Mouse (Mus musculus) A20 (cell line): Measurements from ENCODE around the gene Mpnd.

Source experiments
- DNase-seq: peaks from one replicate; pipeline ENCODE4 v3.0.0-alpha.2; 2011; ENCODE audit warnings: low read depth, low spot score

Gene Mpnd

DNA sequence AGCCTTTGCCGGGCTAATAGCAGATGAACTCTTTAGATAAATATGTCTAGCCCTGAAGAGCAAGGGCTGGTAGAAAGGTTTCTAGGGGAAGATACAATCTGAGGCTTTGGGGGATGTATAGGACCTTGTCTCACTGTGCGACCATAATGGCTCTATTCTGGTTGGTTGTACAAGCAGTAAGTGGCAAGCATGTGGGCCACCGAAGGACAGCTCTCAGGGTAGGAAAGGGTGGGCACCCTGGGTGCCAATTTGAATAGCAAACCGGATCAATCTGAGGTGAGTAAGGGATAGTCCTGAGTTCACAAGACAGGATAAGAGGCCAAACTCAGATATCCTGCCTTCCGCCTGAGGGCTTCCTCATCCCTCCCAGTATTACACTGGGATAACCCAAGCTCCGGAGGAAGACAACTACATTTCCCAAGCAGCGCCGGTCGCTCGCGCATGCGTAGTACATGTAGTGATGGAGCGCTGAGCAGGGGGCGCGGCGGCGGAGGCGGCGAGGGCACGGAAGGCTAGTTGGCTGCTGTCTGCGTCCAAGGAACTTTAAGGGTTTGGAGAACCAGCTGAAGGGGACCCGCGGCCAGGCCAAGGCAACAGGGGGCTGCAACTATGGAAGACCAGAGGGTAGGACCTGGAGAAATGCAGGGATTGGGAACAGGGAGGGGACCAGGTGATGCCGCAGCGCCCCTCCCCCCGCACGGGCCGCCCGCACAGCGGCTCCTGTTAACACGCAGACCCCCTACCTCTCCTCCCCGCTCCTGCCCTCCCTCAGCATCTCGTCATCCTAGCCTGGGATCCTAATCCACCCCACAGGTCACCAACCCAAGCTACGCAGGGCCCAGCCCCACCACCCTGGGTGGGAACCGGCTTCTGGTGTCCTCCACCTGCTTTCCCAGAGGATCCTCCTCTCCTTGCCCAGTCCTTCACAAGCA, 19.2 kb upstream of the Mpnd start, which contains the start of gene Fsd1:
Fsd1 (plus strand) TSS at position 480 of the 932 bp plus-strand sequence.
- DNase-seq = no peak

DNA sequence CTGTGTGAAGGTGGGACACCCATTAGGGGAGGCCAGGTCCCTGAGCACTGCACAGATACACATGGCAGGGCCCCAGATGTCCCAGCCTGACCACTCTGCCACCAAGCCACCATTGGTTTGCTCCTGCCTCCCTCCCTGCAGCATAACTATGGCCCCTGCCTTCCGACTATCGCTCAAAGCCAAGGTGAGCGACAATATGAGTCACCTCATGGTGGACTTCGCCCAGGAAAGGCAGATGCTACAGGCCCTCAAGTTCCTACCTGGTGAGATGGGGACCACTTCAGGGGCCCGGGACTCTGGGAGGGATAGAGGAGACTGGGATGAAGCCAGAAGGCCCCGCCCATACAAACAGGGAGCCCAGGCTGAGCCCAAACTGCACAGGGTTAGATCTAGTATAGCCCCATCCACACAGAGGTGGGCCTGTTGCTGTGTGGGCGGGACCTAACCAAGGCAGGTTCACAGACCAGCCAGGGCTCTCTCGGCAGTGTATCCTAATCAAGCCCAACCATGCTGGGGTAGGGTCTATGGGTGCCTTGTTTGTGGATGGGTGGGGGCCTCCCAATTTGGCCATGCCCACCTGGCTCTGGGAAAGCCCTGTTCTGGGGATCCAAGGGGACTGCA, 15.1 kb upstream of the Mpnd start:
- DNase-seq = no peak

DNA sequence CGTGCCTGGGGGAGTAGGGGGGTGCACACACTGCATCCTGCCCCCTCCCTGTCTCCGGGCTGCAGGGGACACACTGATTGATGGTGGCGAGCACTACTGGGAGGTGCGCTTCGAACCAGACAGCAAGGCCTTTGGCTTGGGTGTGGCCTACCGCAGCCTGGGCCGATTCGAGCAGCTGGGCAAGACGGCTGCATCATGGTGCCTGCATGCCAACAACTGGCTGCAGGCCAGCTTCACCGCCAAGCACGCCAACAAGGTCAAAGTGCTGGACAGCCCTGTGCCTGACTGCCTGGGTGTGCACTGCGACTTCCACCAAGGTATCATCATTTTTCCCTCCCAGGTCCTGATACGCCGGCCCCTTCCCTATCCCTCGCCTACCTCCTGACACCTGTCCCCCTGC, 9.5 kb upstream of the Mpnd start:
- DNase-seq = no peak

DNA sequence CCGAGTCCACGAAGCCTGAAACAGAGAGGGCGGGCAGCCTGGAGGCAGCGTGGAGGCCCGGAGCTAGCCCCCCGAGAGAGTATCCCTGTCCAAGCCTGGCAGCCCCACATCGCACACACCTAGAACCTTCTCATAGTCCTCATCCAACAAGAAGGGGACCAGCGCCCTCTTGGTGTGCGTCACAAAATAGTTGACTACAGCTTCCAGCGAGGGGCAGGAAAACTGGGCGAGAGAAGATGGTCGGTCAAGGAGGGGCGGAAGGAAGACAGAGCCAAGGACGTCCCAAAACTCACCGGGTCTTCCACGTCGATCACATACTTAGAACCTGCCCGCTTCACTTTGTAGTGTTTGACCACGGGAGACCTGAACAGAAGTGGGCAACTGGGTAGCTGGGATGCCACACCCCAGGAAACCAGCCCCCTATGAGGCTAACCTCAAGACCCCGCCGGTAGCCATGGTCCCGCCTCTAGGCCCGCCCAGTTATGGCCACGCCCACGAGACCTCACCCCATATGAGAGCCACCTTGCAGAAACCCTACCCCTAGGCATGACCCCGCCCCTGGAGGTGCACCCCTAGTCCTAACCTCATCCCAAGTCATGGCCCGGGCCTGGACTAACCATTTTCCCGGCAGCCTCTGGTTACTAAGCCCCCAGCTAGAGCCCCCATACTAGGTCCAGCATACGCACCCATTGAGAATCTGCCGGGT, 5.6 kb upstream of the Mpnd start:
- no peak for DNase-seq

DNA sequence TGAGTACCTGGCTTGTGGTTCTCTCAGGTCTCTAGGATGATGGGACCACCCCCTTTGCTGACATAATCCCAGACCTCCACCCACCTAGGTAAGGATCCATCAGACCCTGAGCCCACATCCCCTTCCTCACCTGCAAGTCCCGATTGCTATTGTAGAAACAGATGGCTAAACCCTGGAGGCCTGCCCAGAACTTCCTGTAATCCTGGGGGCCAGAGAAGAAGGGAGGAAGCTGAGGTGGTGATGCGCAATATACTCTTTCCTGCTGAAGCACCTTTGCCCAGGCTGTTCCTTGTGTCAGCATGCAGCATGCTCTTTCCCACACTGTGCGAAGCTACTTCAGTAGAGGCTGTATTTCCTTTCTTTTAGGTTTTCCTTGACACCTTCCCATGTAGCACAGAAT, 2.5 kb upstream of the Mpnd start:
- DNase-seq = no peak

DNA sequence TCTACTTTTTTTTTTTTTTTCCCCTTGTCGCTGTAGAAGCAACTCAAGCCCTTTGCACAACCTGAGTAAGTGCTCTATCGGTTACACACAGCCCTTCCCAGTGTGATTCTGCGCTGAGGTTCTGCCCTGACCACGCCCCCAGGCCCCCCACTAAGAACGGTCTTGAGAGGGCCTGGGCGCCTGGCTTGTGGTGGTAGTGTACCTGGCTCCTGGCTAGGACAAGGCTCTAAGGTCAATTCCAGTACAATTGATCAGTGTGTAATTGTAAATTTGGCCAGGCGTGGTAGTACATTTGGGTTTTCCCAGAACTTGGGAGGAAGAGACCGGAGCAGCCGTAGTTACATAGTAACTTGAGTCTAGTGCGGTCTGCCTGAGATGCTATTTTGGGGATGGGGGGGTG, 1.4 kb downstream of the Mpnd start:
- no peak for DNase-seq

DNA sequence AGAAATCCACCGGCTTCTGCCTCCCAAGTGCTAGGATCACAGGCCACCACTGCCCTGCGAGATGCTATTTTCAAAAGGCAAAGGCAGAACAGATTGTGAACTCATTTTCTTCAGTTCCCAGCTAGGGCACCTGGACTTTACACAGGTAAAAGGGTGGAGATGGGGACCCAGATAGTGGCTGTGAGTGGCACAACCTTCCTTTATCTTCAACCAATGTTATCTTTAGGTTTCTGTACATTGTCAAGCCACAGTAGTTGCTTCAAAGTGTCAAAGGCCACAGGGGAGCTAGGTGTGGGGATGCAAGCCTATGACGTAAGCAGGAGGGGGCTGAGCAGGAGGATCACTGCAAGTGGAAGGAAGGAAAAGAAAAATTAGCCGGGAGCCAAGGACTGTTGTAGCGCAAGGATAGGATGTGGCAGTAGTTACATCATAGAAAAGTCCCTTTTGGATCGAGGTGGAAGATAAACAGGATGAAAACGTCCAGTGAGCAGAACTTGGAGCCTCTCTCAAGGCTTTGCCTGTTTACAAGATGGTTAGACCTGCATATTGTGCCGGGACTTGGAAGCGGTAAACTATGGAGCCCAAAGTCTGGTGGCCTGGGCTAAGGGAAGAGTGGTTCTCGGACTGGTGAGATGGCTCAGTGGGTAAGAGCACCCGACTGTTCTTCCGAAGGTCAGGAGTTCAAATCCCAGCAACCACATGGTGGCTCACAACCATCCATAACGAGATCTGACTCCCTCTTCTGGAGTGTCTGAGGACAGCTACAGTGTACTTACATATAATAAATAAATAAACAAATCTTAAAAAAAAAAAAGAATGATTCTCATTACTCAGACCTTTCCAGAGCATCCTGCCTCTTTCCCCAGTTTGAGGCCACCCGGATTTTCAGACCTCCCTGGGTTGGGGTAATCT, 2.2 kb downstream of the Mpnd start:
- DNase-seq = peak; percentile 58

DNA sequence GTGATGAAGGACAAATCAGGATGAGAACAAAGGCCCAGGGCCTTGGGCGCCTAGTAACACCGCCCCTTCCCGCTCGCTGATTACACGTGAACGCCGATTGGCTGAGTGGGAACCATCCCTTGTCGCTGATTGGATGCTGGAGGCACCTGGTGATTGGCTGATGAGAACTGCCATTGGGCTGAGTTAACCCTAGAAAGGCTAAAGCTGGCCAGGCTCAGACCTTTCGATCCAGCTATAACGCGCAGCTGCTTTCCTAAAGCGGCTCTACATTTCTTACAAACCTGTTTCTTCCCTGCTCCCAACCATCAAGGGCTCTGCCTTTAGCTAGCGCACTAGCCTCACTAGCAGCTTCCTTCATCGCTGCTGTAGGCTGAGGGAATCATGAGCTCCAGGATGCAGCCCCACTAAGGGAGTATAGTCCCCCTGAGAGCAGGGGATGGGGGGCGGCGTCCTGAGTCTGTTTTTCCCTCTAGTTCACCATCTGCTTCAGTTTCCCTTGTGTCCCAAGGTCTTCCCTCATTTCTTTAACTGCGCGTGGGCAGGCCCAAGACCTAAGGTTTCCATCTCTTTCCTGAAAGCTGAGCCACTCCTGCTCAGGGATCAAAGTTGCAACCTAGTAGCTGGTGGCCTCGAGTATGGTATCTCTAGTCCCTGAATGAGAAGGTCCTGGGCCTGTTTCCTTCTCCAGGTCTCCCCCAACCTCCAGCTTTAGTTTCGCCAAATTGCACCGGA, 3.0 kb downstream of the Mpnd start:
- peak; percentile 97 for DNase-seq

DNA sequence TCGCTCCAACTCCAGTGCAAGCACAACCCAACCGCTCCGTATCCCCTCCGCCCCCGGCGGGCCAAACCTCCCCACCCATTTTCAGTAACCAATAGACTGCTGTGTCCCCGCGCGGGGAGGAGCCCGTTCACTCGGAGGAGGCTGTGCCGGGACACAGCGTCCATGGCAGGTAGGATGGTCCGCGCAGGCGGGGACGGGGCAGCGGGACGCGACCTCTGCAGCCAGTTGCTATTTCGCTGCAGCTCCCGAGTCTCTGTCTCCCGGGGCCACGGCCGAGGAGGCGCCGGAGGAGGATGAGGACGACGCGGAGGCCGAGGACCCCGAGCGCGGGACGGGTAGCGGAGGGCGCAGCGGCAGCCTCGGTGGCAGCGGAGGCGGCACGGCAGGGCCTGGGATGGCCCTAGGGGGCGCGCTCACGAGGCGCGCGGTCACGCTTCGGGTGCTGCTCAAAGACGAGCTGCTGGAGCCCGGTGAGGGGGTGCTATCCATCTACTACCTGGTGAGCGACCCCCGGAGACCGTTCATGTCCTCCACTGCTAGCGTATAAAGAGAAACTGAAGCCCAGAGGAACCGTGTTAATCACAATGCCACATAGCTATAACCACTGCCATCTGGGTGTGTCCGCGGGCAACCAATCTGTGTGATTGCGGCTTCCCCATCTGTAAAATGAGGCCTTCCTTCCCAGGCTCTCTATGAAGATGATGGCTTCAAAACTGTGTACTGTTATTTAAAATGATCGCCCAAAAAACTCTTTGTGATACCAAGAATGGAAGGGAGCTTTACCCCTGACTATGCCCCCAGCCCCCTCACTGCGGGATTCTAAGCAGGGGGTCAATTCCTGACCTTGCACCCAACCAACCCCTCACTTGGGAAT, 3.8 kb downstream of the Mpnd start:
- DNase-seq = peak; percentile 97

DNA sequence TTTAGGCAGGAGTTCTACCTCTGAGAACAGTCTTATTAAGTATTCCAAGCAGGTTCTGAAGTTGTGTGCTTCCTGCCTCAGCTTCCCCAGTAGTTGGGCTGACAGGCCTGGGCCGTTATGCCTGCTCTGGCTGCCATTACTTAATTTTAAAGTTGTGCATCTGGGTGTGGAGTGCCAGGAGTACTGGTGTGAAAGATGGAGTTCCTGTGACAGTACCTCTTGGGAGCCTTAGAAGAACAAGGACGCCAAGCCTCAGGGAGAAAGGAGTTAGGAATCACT, 4.4 kb downstream of the Mpnd start:
- no peak for DNase-seq

DNA sequence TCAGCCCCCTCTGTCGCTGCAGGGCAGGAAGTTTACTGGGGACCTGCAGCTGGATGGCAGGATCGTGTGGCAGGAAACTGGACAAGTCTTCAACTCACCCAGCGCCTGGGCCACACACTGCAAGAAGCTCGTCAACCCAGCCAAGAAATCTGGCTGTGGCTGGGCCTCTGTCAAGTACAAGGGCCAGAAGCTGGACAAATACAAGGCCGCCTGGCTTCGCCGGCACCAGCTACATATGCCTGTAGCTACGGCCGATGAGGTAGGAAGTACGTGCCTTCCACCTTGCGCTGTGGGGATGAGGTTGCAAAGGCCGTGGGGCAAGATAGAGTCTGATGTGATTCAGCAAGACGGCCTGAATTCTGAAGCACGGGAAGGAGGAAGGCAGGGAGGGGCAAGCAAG, 4.7 kb downstream of the Mpnd start:
- no peak for DNase-seq

DNA sequence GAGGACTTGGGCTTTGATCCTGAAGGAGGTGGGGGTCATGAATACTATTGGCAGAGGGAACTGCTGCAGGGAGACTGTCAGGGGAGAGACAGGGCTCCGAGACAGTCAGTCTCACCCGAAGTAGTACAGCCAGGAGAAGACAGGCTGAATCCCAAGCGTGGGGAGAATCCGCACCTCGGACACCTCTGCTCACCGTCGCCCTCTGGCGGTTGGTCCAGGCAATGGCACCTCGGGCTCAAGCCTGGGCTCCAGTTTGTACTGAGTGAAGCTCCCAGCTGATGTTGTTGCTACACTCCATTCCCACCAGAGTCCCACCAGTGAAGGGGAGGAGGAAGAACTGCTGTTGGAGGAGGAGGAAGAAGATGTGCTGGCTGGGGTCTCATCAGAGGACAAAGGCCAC, 5.2 kb downstream of the Mpnd start:
- peak; percentile 76 for DNase-seq

DNA sequence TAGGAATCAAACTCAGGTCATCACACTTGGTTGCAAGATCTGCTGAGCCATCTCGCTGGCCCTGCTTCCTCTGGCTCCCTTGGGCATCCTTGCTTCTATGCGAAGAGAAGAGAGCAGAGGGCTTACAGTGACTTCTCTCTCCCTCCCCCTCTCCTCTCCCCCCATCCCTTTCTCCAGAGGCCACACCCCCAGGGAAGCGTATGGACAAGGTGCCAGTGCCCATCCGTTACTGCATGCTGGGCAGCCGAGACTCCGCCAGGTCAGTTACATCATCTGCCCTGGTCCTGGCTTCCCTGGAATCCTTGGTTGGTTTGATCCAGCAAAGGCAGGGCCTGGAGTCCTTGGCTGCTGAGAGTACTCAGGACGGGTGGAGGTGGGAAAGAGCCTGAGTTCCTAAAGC, 5.9 kb downstream of the Mpnd start:
- no peak for DNase-seq

DNA sequence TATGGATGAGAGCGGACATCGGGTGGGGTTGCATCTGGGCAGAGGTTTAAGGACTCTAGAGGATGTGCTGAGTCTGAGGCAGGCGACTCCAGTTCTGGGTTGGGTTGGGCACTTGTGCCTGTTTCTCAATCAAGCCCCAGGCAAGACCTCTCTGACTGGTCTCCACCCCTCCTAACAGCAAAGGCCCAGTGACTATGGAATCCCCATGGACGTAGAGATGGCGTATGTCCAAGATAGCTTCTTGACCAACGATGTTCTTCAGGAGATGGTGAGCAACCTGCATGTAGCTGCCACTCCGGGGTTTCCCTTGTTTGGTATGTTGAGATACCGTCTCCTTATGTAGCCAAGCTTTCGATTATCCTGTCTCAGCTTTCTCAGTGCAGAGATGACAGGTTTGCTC, 9.8 kb downstream of the Mpnd start:
- DNase-seq = no peak

DNA sequence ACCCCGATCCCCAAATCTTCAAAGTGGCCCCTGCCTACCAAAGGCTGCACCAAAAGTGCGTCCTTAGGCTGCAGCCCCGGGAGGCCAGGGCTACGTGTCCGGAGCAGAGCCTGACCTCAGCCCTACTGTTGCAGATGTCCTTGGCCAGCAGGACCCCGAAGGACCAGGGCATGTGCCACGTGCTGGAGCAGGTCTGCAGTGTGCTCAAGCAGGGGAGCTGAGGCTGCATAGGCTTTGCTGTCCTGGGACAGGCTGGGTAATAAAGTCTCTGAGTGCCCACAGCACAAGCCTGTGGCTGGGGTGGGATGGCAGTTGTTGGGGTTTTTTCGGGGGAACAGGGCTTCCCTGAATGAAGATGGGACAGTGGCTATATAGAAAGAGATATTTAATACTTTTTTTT, 10.9 kb downstream of the Mpnd start:
- DNase-seq = no peak

DNA sequence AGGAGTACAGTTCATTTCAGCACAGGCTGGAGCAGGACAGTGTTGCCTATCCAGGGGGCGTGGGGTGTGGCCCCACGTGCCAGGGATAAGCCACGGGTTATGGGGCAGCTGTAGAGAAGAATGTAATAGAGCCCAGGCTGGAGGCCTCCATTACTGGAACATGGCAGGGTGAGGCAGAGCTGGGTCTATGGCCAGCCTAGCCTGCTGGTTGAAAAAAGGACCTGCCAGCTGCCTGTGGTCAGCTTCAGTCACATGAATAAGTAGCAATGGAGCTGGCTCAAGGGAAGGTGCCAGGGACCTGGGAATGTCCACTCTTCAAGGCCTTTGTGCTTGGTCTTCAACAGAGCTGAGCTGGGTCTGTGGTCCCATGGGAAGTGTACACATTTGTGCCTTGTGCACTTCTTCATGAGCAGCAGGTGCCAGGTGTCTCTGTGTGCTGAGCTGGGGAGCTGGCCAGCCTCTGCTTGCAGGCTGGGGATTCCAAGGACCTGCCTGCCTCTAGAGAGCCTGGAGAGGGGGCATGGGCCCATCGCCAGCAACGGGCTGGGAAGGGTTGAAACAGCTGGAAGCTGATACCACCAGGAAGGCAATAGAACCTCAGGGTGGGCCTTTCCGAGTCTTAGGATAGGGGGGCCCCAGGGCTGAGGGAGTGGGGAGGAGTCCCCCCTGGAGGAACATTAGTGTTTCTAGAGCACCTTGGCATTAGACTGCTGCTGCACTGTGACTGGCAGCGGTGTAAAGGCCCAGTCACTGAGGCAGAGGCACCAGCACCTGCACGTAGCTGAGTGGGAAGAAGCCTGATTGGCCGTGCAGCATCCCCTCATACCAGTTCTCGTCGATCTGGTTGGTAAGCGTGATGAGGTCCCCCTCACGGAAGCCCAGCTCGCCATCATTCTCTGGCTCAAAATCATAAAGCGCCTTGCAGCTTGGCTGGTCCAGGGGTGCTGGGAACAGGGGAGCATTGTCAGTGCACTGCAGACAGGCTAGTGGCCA, 11.6 kb downstream of the Mpnd start:
- no peak for DNase-seq

DNA sequence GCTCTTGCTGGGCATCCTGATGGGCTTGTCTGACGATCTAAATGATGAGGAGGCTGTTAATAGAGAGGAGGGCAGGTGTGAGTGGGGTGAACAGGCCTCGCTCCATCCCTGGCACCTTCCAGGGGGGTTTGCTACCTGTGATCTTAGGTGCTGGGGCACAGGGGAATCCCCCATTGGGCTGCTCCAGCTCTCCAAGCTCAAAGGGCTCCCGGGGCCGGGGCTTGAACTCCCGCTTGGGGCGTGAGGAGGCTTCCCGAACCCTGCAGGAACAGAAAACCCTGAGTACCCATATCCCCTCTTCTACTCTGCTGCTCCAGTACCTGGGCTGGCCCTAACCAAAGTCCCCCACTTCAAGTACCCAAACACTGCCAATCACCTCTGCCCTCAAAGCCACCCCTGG, 12.3 kb downstream of the Mpnd start:
- DNase-seq = no peak

DNA sequence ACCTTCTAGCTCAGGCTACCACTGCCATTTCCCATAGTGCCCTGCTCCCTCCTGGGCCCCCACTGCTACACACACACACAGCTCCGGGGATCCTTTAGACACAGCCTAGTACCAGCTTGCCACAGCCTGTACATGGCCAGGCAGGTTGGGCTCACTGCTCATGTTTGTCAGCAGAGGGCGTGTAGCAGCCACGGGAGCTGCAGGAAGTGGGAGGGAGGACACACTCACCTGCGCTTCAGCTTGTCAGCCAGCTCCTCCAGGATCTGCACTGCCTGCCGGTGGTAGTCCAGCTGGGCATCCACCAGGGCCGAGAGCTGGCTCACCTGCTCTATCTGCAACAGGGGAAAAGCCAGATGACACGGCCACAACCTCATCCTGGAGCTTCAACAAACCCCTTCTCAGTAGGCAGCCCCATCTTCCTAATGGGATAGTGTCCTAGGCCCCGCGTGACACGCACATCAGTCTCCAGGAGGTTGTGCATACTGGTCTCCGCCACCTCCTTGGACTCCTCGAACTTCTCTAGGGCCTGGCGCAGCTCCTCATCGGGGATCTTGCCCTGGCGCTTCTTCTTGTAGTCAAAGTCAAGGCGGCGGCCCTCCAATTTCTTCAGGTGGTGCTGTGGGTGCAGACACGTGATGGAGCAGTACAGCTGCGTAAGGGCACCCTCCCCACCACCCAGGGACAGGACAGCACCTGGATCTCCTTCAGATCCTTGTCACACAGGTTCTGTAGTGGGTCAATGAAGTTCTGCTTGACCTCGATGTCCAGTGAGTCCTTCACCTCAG, 13.0 kb downstream of the Mpnd start:
- peak; percentile 45 for DNase-seq
